Mouse (Mus musculus): ENCODE data around the gene Hdac6. TPM values are rescaled to one million over a fixed set of nuclear protein-coding genes. Genes with fewer than 3 reads are reported as not detected.
A peak's percentile ranks its signal among the peaks of the same experiment; 100 is the strongest.

Hdac6 gene
- 80.1 and 87.9 TPM in 2 replicates for polyA plus RNA-seq (2016; fragmentation: Nextera tagmentation; extraction: Ambion mirVana)

GRCm38 (mm10) chrX:7947108-7947899 lies at the start of gene Hdac6:
TSS of gene Hdac6 (minus strand) at chrX:7947889.
- 27% methylated on average over 35 of the region's 37 CpGs for WGBS
- ATAC-seq (ENCODE audit: low FRiP score, low read depth): peak; percentile 67

GRCm38 (mm10) chrX:7993068-7993735 lies 45.5 kb upstream of the Hdac6 start:
- WGBS: 78% methylated on average over 10 of the region's 10 CpGs
- no peak overlapping the region for H3K27ac ChIP-seq (replicated peaks)
- H3K4me1 ChIP-seq: no peaks in the 10 kb centered on the region
- H3K27me3 ChIP-seq: no peaks in the 10 kb centered on the region
- H3K36me3 ChIP-seq: no peaks in the 10 kb centered on the region
- H3K4me2 ChIP-seq (replicated peaks): no peak overlapping the region
- no peak overlapping the region for H3K9ac ChIP-seq (replicated peaks)
- H3K4me3 ChIP-seq: no peak overlapping the region
- no peak for ATAC-seq (ENCODE audit: low FRiP score, low read depth)
- no peaks in the 10 kb centered on the region for H3K9me3 ChIP-seq

More at GRCm38 (mm10) chrX:7947108-7947899, at the start of gene Hdac6:
- H3K4me2 ChIP-seq (replicated peaks): peak within 1 kb of the TSS; percentile 61
- peak within 1 kb of the TSS; percentile 56 for H3K9ac ChIP-seq (replicated peaks)
- no peaks in the 10 kb centered on the region for H3K9me3 ChIP-seq
- H3K4me3 ChIP-seq: peak within 1 kb of the TSS; percentile 49
- no peaks in the 10 kb centered on the region for H3K27me3 ChIP-seq
- peaks cover 6% of the 10 kb centered on the region for H3K4me1 ChIP-seq
- H3K27ac ChIP-seq (replicated peaks): peak within 1 kb of the TSS; percentile 54
- H3K36me3 ChIP-seq: peaks cover 8% of the 10 kb centered on the region; the same call in 1 of the 2 replicates

- 57% methylated on average over 8 of the region's 8 CpGs for WGBS
- ATAC-seq (ENCODE audit: low FRiP score, low read depth): no peak
- H3K27ac ChIP-seq (replicated peaks): no peak overlapping the region
- H3K27me3 ChIP-seq: no peaks in the 10 kb centered on the region
- H3K4me2 ChIP-seq (replicated peaks): no peak overlapping the region
- H3K9me3 ChIP-seq: no peaks in the 10 kb centered on the region
- no peak overlapping the region for H3K9ac ChIP-seq (replicated peaks)
- no peak overlapping the region for H3K4me3 ChIP-seq
- no peaks in the 10 kb centered on the region for H3K4me1 ChIP-seq
- H3K36me3 ChIP-seq: no peaks in the 10 kb centered on the region
Measured at GRCm38 (mm10) chrX:7992379-7993067, 44.8 kb upstream of the Hdac6 start.

- WGBS: 91% methylated on average over 7 of the region's 7 CpGs
- H3K27ac ChIP-seq (replicated peaks): no peak overlapping the region
Measured at GRCm38 (mm10) chrX:7981368-7981767, 33.7 kb upstream of the Hdac6 start.

GRCm38 (mm10) chrX:7977892-7978291 lies 30.2 kb upstream of the Hdac6 start, which contains the start of gene Gata1:
TSS of gene Gata1 (minus strand) at chrX:7978071.
- Histone ChIP-seq H3K9me3 (no peaks in the 10 kb centered on the region), H3K4me1 (no peaks in the 10 kb centered on the region), H3K27me3 (no peaks in the 10 kb centered on the region), H3K36me3 (no peaks in the 10 kb centered on the region), H3K9ac (replicated peaks) (no peak within 1 kb of the TSS), H3K4me3 (no peak within 1 kb of the TSS), H3K4me2 (replicated peaks) (no peak within 1 kb of the TSS), H3K27ac (replicated peaks) (no peak within 1 kb of the TSS)
- no peak for ATAC-seq (ENCODE audit: low FRiP score, low read depth)
- 89% methylated on average over 11 of the region's 11 CpGs for WGBS

More at GRCm38 (mm10) chrX:7981368-7981767, 33.7 kb upstream of the Hdac6 start:
- H3K36me3 ChIP-seq: no peaks in the 10 kb centered on the region
- H3K4me3 ChIP-seq: no peak overlapping the region
- ATAC-seq (ENCODE audit: low FRiP score, low read depth): no peak
- H3K27me3 ChIP-seq: no peaks in the 10 kb centered on the region
- no peak overlapping the region for H3K9ac ChIP-seq (replicated peaks)
- H3K9me3 ChIP-seq: no peaks in the 10 kb centered on the region
- no peak overlapping the region for H3K4me2 ChIP-seq (replicated peaks)
- H3K4me1 ChIP-seq: no peaks in the 10 kb centered on the region

GRCm38 (mm10) chrX:7971292-7971691 lies 23.6 kb upstream of the Hdac6 start:
- WGBS: 71% methylated on average over 4 of the region's 4 CpGs
- no peak overlapping the region for H3K9ac ChIP-seq (replicated peaks)
- no peak for ATAC-seq (ENCODE audit: low FRiP score, low read depth)
- no peaks in the 10 kb centered on the region; the same call in 1 of the 2 replicates for H3K9me3 ChIP-seq
- H3K4me1 ChIP-seq: no peaks in the 10 kb centered on the region
- no peaks in the 10 kb centered on the region for H3K36me3 ChIP-seq
- H3K4me3 ChIP-seq: no peak overlapping the region
- H3K4me2 ChIP-seq (replicated peaks): no peak overlapping the region
- H3K27me3 ChIP-seq: no peaks in the 10 kb centered on the region
- no peak overlapping the region for H3K27ac ChIP-seq (replicated peaks)

GRCm38 (mm10) chrX:7968899-7969298 lies 21.2 kb upstream of the Hdac6 start:
- Histone ChIP-seq H3K27ac (replicated peaks) (no peak overlapping the region), H3K9ac (replicated peaks) (no peak overlapping the region), H3K9me3 (no peaks in the 10 kb centered on the region; the same call in 1 of the 2 replicates), H3K4me1 (no peaks in the 10 kb centered on the region), H3K27me3 (no peaks in the 10 kb centered on the region), H3K4me2 (replicated peaks) (no peak overlapping the region), H3K36me3 (no peaks in the 10 kb centered on the region), H3K4me3 (no peak overlapping the region)
- ATAC-seq (ENCODE audit: low FRiP score, low read depth): no peak
- WGBS: 77% methylated on average over 3 of the region's 3 CpGs

GRCm38 (mm10) chrX:7968226-7968625 lies 20.5 kb upstream of the Hdac6 start:
- Histone ChIP-seq H3K36me3 (no peaks in the 10 kb centered on the region), H3K9ac (replicated peaks) (no peak overlapping the region), H3K4me1 (no peaks in the 10 kb centered on the region), H3K9me3 (no peaks in the 10 kb centered on the region; the same call in 1 of the 2 replicates), H3K4me3 (no peak overlapping the region), H3K27ac (replicated peaks) (no peak overlapping the region), H3K27me3 (no peaks in the 10 kb centered on the region), H3K4me2 (replicated peaks) (no peak overlapping the region)
- no peak for ATAC-seq (ENCODE audit: low FRiP score, low read depth)
- 84% methylated on average over 8 of the region's 8 CpGs for WGBS

GRCm38 (mm10) chrX:7967596-7968201 lies 20.0 kb upstream of the Hdac6 start:
- WGBS: 74% methylated on average over 9 of the region's 9 CpGs
- Histone ChIP-seq H3K4me2 (replicated peaks) (no peak overlapping the region), H3K9me3 (no peaks in the 10 kb centered on the region; the same call in 1 of the 2 replicates), H3K36me3 (no peaks in the 10 kb centered on the region), H3K9ac (replicated peaks) (no peak overlapping the region), H3K4me3 (no peak overlapping the region), H3K27me3 (no peaks in the 10 kb centered on the region), H3K27ac (replicated peaks) (no peak overlapping the region), H3K4me1 (no peaks in the 10 kb centered on the region)
- no peak for ATAC-seq (ENCODE audit: low FRiP score, low read depth)

- H3K4me2 ChIP-seq (replicated peaks): no peak overlapping the region
- H3K27me3 ChIP-seq: no peaks in the 10 kb centered on the region
- WGBS: 82% methylated on average over 4 of the region's 4 CpGs
- H3K9me3 ChIP-seq: no peaks in the 10 kb centered on the region; the same call in 1 of the 2 replicates
- H3K9ac ChIP-seq (replicated peaks): no peak overlapping the region
- H3K27ac ChIP-seq (replicated peaks): no peak overlapping the region
- ATAC-seq (ENCODE audit: low FRiP score, low read depth): no peak
- H3K4me1 ChIP-seq: no peaks in the 10 kb centered on the region
- H3K36me3 ChIP-seq: no peaks in the 10 kb centered on the region
- no peak overlapping the region for H3K4me3 ChIP-seq
Measured at GRCm38 (mm10) chrX:7966161-7966560, 18.5 kb upstream of the Hdac6 start.

GRCm38 (mm10) chrX:7963829-7964626 lies 16.3 kb upstream of the Hdac6 start:
- no peak for ATAC-seq (ENCODE audit: low FRiP score, low read depth)
- WGBS: 78% methylated on average over 7 of the region's 7 CpGs
- no peak overlapping the region for H3K4me2 ChIP-seq (replicated peaks)
- no peak overlapping the region for H3K27ac ChIP-seq (replicated peaks)
- H3K36me3 ChIP-seq: no peaks in the 10 kb centered on the region
- no peak overlapping the region for H3K9ac ChIP-seq (replicated peaks)
- no peak overlapping the region for H3K4me3 ChIP-seq
- no peaks in the 10 kb centered on the region for H3K27me3 ChIP-seq
- H3K9me3 ChIP-seq: no peaks in the 10 kb centered on the region; the same call in 1 of the 2 replicates
- no peaks in the 10 kb centered on the region for H3K4me1 ChIP-seq

Data from midbrain, embryonic 12.5 days (tissue).